Mouse (Mus musculus): ENCODE results near the gene Npas2. TPM values are rescaled to one million over a fixed set of nuclear protein-coding genes. Genes with fewer than 3 reads are reported as not detected.

Gene Npas2
- total RNA-seq, 4 experiments from 2014 or later, result 0.92 to 1.9 (median 1.6) TPM

- DNase-seq (ENCODE audit: low spot score), result peak; percentile 63
Observed at GRCm38 (mm10) chr1:39330857-39331594, 137.5 kb downstream of the Npas2 start.

- DNase-seq (ENCODE audit: low spot score), result no peak
Observed at GRCm38 (mm10) chr1:39332456-39332855, 138.9 kb downstream of the Npas2 start.

GRCm38 (mm10) chr1:39335561-39336196 is 142.1 kb downstream of the Npas2 start:
- DNase-seq (ENCODE audit: low spot score), result no peak

- DNase-seq (ENCODE audit: low spot score), result no peak
Observed at GRCm38 (mm10) chr1:39336788-39337187, 143.3 kb downstream of the Npas2 start.

GRCm38 (mm10) chr1:39338831-39339230 is 145.3 kb downstream of the Npas2 start:
- no peak for DNase-seq (ENCODE audit: low spot score)

GRCm38 (mm10) chr1:39339455-39339854 is 145.9 kb downstream of the Npas2 start:
- no peak for DNase-seq (ENCODE audit: low spot score)

GRCm38 (mm10) chr1:39340156-39340555 is 146.6 kb downstream of the Npas2 start:
- DNase-seq (ENCODE audit: low spot score), result no peak

GRCm38 (mm10) chr1:39340647-39341046 is 147.1 kb downstream of the Npas2 start:
- peak; percentile 49 for DNase-seq (ENCODE audit: low spot score)

GRCm38 (mm10) chr1:39341807-39342206 is 148.3 kb downstream of the Npas2 start:
- DNase-seq (ENCODE audit: low spot score), result peak; percentile 29

GRCm38 (mm10) chr1:39343242-39343641 is 149.7 kb downstream of the Npas2 start:
- no peak for DNase-seq (ENCODE audit: low spot score)

- DNase-seq (ENCODE audit: low spot score), result no peak
Observed at GRCm38 (mm10) chr1:39344981-39345600, 151.6 kb downstream of the Npas2 start.

GRCm38 (mm10) chr1:39349001-39349400 is 155.5 kb downstream of the Npas2 start:
- peak; percentile 69 for DNase-seq (ENCODE audit: low spot score)

GRCm38 (mm10) chr1:39349427-39349826 is 155.9 kb downstream of the Npas2 start:
- DNase-seq (ENCODE audit: low spot score), result no peak

GRCm38 (mm10) chr1:39361754-39362514 is 168.4 kb downstream of the Npas2 start:
- no peak for DNase-seq (ENCODE audit: low spot score)

- no peak for DNase-seq (ENCODE audit: low spot score)
Observed at GRCm38 (mm10) chr1:39362515-39362893, 169.0 kb downstream of the Npas2 start.

- DNase-seq (ENCODE audit: low spot score), result no peak
Observed at GRCm38 (mm10) chr1:39365562-39365961, 172.0 kb downstream of the Npas2 start.

GRCm38 (mm10) chr1:39367045-39367444 is 173.5 kb downstream of the Npas2 start:
- DNase-seq (ENCODE audit: low spot score), result peak; percentile 17

GRCm38 (mm10) chr1:39367601-39368266 is 174.2 kb downstream of the Npas2 start, which contains the start of gene Rpl31:
TSS of gene Rpl31 (plus strand) at chr1:39367842.
- peak; percentile 99 for DNase-seq (ENCODE audit: low spot score)

GRCm38 (mm10) chr1:39368267-39368841 is 174.8 kb downstream of the Npas2 start:
- peak; percentile 22 for DNase-seq (ENCODE audit: low spot score)

GRCm38 (mm10) chr1:39370431-39370830 is 176.9 kb downstream of the Npas2 start:
- DNase-seq (ENCODE audit: low spot score), result no peak
